Mouse (Mus musculus): ENCODE results near the gene Spaca4. TPM values are rescaled to one million over a fixed set of nuclear protein-coding genes. Genes with fewer than 3 reads are reported as not detected.

The Spaca4 gene
- polyA plus RNA-seq, 1 experiment: not detected

- Histone ChIP-seq H3K4me3 (ENCODE audit: control insufficient read depth, insufficient read depth, low read length) (no peak overlapping the region), H3K4me1 (replicated peaks; ENCODE audit: control insufficient read depth, insufficient read depth, low read length) (peaks cover 32% of the 10 kb centered on the region), H3K27ac (ENCODE audit: control insufficient read depth, insufficient read depth, low read length) (peak overlapping the region; percentile 90), H3K36me3 (ENCODE audit: control insufficient read depth, insufficient read depth, low read length) (no peaks in the 10 kb centered on the region), H3K27me3 (ENCODE audit: control insufficient read depth, insufficient read depth, low read length) (no peaks in the 10 kb centered on the region)
- WGBS: 10% methylated on average over 5 of the region's 5 CpGs
- TF ChIP-seq CTCF (IDR thresholded peaks at IDR 0.05; ENCODE audit: borderline replicate concordance, control insufficient read depth, extremely low read depth, insufficient read depth, low read length, poor library complexity) (no peak), POLR2A (IDR thresholded peaks at IDR 0.05; ENCODE audit: control insufficient read depth, extremely low read depth, insufficient read depth, low read length, poor library complexity) (peak; percentile 47; the same call in 1 of the 2 replicates)
- peak; percentile 83 for DNase-seq
These were observed 7.9 kb upstream of the Spaca4 start for GRCm38 (mm10) chr7:45733477-45733876.

- 65% methylated on average over 16 of the region's 16 CpGs for WGBS
- peak; percentile 75; the same call in 1 of the 2 replicates for TF ChIP-seq CTCF (IDR thresholded peaks at IDR 0.05; ENCODE audit: borderline replicate concordance, control insufficient read depth, extremely low read depth, insufficient read depth, low read length, poor library complexity)
- TF ChIP-seq POLR2A (IDR thresholded peaks at IDR 0.05; ENCODE audit: control insufficient read depth, extremely low read depth, insufficient read depth, low read length, poor library complexity): no peak
- H3K4me1 ChIP-seq (replicated peaks; ENCODE audit: control insufficient read depth, insufficient read depth, low read length): peaks cover 32% of the 10 kb centered on the region
- no peaks in the 10 kb centered on the region for H3K27me3 ChIP-seq (ENCODE audit: control insufficient read depth, insufficient read depth, low read length)
- H3K27ac ChIP-seq (ENCODE audit: control insufficient read depth, insufficient read depth, low read length): no peak overlapping the region
- H3K36me3 ChIP-seq (ENCODE audit: control insufficient read depth, insufficient read depth, low read length): no peaks in the 10 kb centered on the region
- DNase-seq: peak; percentile 61
- H3K4me3 ChIP-seq (ENCODE audit: control insufficient read depth, insufficient read depth, low read length): no peak overlapping the region
These were observed 5.3 kb upstream of the Spaca4 start for GRCm38 (mm10) chr7:45730727-45731431.

DNA sequence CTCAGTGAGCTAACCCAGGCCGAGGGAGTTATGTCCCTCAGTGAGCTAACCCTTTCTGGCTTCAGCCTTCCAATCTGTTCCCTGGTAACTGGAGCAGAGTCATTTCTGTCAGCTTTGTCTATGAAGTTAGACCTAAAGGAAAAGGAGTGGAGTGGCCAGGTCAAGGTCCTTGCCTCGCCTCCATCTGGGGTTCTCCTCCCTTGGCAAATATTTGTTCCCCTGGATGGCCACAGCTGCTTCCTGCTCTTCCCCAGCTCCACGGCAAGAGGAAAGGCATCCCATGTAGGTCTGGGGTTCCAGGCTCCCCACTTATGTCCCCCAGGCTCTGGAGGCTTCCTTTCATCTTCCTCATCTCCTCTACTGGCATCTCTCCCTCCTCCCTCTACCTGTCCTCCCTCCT is 2.0 kb upstream of the Spaca4 start:
- H3K4me3 ChIP-seq (ENCODE audit: control insufficient read depth, insufficient read depth, low read length): no peak overlapping the region
- WGBS: 89% methylated on average over 3 of the region's 3 CpGs
- DNase-seq: no peak
- TF ChIP-seq POLR2A (IDR thresholded peaks at IDR 0.05; ENCODE audit: control insufficient read depth, extremely low read depth, insufficient read depth, low read length, poor library complexity) (no peak), CTCF (IDR thresholded peaks at IDR 0.05; ENCODE audit: borderline replicate concordance, control insufficient read depth, extremely low read depth, insufficient read depth, low read length, poor library complexity) (no peak)
- H3K36me3 ChIP-seq (ENCODE audit: control insufficient read depth, insufficient read depth, low read length): no peaks in the 10 kb centered on the region
- no peaks in the 10 kb centered on the region for H3K27me3 ChIP-seq (ENCODE audit: control insufficient read depth, insufficient read depth, low read length)
- H3K4me1 ChIP-seq (replicated peaks; ENCODE audit: control insufficient read depth, insufficient read depth, low read length): peaks cover 16% of the 10 kb centered on the region
- H3K27ac ChIP-seq (ENCODE audit: control insufficient read depth, insufficient read depth, low read length): no peak overlapping the region

- TF ChIP-seq CTCF (IDR thresholded peaks at IDR 0.05; ENCODE audit: borderline replicate concordance, control insufficient read depth, extremely low read depth, insufficient read depth, low read length, poor library complexity) (no peak), POLR2A (IDR thresholded peaks at IDR 0.05; ENCODE audit: control insufficient read depth, extremely low read depth, insufficient read depth, low read length, poor library complexity) (no peak)
- Histone ChIP-seq H3K36me3 (ENCODE audit: control insufficient read depth, insufficient read depth, low read length) (no peaks in the 10 kb centered on the region), H3K4me3 (ENCODE audit: control insufficient read depth, insufficient read depth, low read length) (no peak overlapping the region), H3K27ac (ENCODE audit: control insufficient read depth, insufficient read depth, low read length) (no peak overlapping the region), H3K4me1 (replicated peaks; ENCODE audit: control insufficient read depth, insufficient read depth, low read length) (peaks cover 8% of the 10 kb centered on the region), H3K27me3 (ENCODE audit: control insufficient read depth, insufficient read depth, low read length) (no peaks in the 10 kb centered on the region)
- no peak for DNase-seq
- 97% methylated on average over 10 of the region's 10 CpGs for WGBS
These were observed 806 bp upstream of the Spaca4 start for GRCm38 (mm10) chr7:45726419-45726818.

DNA sequence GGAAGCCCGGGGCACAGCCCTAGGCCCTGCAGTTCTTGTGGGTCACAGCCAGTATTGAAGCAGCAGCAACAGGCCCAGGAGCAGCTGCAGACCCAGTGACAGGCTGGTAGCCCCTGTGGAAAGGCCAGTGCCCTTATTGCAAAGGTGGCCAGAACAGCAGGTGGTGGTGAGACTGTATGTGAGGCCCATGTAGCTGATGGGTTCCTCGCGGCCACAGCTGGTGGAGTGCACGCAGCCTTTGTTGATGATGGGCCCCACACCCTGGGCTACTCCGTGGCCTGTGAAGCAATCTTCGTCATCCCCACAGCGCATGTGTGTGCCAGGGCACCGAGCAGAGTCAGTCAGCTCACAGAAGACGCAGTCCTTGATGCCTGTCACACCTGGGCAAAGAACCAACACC is 462 bp downstream of the Spaca4 start:
- H3K36me3 ChIP-seq (ENCODE audit: control insufficient read depth, insufficient read depth, low read length): peaks cover 8% of the 10 kb centered on the region
- H3K27ac ChIP-seq (ENCODE audit: control insufficient read depth, insufficient read depth, low read length): no peak overlapping the region
- H3K4me3 ChIP-seq (ENCODE audit: control insufficient read depth, insufficient read depth, low read length): no peak overlapping the region
- TF ChIP-seq POLR2A (IDR thresholded peaks at IDR 0.05; ENCODE audit: control insufficient read depth, extremely low read depth, insufficient read depth, low read length, poor library complexity) (no peak), CTCF (IDR thresholded peaks at IDR 0.05; ENCODE audit: borderline replicate concordance, control insufficient read depth, extremely low read depth, insufficient read depth, low read length, poor library complexity) (no peak)
- H3K27me3 ChIP-seq (ENCODE audit: control insufficient read depth, insufficient read depth, low read length): no peaks in the 10 kb centered on the region
- no peaks in the 10 kb centered on the region for H3K4me1 ChIP-seq (replicated peaks; ENCODE audit: control insufficient read depth, insufficient read depth, low read length)
- DNase-seq: no peak
- 94% methylated on average over 9 of the region's 9 CpGs for WGBS

GRCm38 (mm10) chr7:45723781-45724180 is 1.8 kb downstream of the Spaca4 start:
- H3K27ac ChIP-seq (ENCODE audit: control insufficient read depth, insufficient read depth, low read length): no peak overlapping the region
- H3K4me1 ChIP-seq (replicated peaks; ENCODE audit: control insufficient read depth, insufficient read depth, low read length): peaks cover 12% of the 10 kb centered on the region
- no peak for DNase-seq
- H3K36me3 ChIP-seq (ENCODE audit: control insufficient read depth, insufficient read depth, low read length): peaks cover 19% of the 10 kb centered on the region
- no peak for TF ChIP-seq POLR2A (IDR thresholded peaks at IDR 0.05; ENCODE audit: control insufficient read depth, extremely low read depth, insufficient read depth, low read length, poor library complexity)
- no peak for TF ChIP-seq CTCF (IDR thresholded peaks at IDR 0.05; ENCODE audit: borderline replicate concordance, control insufficient read depth, extremely low read depth, insufficient read depth, low read length, poor library complexity)
- H3K27me3 ChIP-seq (ENCODE audit: control insufficient read depth, insufficient read depth, low read length): no peaks in the 10 kb centered on the region
- WGBS: 97% methylated on average over 14 of the region's 14 CpGs
- no peak overlapping the region for H3K4me3 ChIP-seq (ENCODE audit: control insufficient read depth, insufficient read depth, low read length)

Measured in thymus, adult 2 months (tissue).